Mouse (Mus musculus): ENCODE results near the gene Cym.

The Cym gene

GRCm38 (mm10) chr3:107221608-107222007, at the start of gene Cym:
Cym (minus strand) TSS chr3:107221732.
- in situ Hi-C loops (cut with MboI, MseI) = no loop called here

DNA sequence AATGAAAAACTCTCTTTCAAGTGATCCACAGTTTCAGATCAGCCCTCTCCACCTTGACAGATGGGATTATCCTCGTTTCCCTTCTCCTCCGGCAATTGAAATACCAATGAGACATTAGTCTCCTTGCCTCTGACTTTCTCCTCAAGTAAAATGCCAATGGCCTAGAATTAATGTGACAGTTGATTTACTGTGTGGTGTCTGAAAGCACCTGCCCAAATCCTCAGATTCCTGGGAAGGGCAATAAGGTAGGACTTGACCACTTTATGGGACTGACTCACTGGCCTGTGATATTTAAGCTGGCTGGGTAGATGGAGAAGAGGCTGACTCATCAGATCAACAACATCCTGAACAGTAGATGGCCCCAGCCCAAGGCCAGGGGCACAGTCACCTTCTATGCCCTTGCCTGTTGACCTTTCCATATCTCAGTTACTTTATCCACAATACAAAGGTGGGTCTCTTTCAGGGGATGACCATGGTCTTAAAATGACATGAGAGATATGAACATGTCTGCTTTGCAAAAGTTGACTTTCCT, 45.3 kb upstream of the Cym start:
- in situ Hi-C loops (cut with MboI, MseI) = no loop called here

DNA sequence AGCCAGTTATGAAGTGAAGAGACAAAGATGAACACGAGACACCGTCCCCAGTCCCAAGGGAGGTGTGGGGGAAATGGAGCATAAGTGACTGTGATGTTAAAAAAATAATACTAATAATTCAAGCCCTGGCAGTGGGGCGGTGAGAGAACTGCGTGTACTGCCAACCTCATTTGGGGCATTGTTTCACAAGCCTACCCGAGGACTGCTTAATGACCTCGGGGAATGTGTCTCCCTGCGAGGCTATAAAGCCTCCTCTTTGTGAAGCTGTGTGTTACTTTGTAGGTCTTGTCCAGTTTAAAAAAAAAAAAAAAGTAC, 40.3 kb upstream of the Cym start:
- in situ Hi-C loops (cut with MboI, MseI) = no loop called here

DNA sequence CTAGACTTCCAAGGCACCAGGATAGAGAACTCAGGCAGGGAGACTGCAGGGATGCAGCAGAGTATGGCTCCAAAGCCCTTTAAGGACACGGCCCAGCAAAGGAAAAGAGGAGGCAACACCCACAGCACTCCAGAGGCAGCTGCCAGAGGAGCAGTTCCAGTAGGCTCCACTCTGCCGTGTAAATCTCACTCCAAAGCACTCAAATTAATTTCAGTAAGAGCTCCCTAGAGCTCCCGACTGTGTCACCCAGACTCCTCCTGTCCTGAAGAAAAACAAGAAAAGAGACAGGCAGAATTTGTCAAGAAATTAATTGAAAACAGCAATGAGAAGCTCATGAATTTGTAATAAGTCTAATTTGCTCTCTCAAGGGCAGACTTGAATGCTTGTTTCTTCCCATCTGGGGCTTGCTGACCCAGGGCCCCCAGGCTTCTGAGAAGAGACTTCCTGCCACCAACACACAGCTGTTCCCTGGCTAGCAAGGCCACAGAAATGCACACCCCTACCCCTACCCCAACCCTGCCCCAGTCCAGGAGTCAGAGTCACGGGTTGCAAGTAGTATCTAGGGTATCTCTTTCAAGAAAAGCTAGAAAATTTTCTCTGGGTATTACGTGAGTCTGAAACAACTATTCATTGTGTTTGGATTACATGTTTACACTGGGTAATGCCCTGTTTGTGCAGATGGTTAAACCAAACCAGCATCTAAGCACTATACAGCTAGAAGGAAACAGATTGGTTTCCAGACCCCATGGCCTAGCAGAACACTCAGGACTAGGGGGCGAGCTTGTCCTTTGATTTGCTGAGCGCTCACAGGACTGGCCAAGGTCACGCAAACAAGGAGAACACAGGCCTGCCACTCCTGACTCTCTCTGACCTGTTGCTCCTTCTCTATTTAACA, 39.7 kb upstream of the Cym start:
- in situ Hi-C loops (cut with MboI, MseI) = no loop called here

GRCm38 (mm10) chr3:107257924-107258323, 36.4 kb upstream of the Cym start:
- in situ Hi-C loops (cut with MboI, MseI) = no loop called here

GRCm38 (mm10) chr3:107256724-107257123, 35.2 kb upstream of the Cym start:
- in situ Hi-C loops (cut with MboI, MseI) = no loop called here

DNA sequence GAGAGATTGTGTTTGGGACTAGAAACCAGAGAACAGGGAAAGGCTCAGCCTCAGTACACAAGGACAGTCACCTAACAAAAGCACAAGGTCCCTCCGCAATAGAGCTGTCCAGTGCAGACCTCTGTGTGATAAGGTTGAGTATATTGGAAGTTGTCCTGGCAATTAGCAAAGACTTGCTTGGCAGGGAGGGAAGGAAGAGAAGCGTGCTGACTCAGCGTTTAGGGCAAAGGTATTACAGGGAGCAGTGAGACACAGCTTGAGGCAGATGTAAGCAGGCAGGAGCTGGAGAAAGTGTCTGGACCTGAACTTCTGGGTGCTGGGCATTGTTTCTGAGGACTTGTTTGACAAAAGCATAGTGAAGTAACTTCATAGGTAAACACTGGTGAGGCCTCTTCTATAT, 34.5 kb upstream of the Cym start:
- in situ Hi-C loops (cut with MboI, MseI) = no loop called here

GRCm38 (mm10) chr3:107253925-107254324, 32.4 kb upstream of the Cym start:
- in situ Hi-C loops (cut with MboI, MseI) = no loop called here

- in situ Hi-C loops (cut with MboI, MseI) = no loop called here
Measured at GRCm38 (mm10) chr3:107252035-107252434, 30.5 kb upstream of the Cym start.

- in situ Hi-C loops (cut with MboI, MseI) = no loop called here
Measured at GRCm38 (mm10) chr3:107250320-107250719, 28.8 kb upstream of the Cym start.

- in situ Hi-C loops (cut with MboI, MseI) = no loop called here
Measured at GRCm38 (mm10) chr3:107249042-107249441, 27.5 kb upstream of the Cym start.

DNA sequence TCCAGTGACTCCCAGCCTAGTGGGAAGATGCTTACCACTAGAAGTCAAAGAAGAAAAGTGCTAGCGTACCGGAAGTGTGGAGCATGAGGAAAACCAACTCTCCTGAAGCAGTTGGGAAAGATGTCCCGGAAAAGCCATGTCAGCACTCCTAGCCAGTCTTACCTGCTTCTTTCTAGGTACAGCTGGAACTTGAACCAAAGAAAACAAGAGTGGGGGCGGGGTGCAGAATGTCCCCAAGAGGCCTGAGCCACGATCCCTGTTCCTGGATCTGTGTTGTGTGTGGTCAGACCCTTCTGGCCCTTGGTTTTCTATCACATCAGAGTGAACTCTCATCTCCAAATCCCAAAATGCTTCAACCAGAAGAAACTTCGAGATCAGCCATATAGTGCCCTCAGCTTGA, 25.3 kb upstream of the Cym start:
- in situ Hi-C loops (cut with MboI, MseI) = no loop called here

DNA sequence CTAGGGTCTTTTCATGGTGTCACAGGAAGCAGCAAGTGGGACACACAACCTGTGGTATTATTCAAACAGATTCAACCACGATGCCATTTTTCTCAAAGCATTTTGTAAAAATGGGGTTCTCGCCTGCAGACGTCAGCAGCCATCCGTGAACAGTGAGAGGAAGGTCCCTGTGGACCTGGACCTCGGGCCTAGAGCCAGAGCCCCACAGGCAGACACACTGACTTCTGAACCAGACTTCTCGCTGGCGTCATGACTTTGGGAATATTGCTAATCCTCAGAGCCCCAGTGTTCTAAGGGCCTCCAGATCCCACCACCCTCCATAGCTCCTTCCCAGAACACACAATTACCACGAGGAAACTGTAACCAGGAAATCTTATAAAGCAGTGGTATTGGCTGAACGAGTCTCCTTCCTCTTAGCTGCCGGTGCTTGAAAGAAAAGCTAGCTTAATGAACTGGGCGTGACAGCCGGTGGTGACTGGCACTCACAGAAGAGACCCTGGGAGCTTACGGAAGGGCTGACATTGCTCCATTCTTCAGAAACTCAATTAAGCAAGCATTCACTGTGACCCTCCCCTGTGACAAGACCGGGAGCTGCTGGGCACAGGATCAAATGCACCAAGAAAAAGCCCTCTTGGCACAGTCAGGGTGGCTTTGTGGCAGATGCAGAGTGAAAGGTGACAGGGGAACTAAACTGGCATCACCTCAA, 20.0 kb upstream of the Cym start:
- in situ Hi-C loops (cut with MboI, MseI) = no loop called here

DNA sequence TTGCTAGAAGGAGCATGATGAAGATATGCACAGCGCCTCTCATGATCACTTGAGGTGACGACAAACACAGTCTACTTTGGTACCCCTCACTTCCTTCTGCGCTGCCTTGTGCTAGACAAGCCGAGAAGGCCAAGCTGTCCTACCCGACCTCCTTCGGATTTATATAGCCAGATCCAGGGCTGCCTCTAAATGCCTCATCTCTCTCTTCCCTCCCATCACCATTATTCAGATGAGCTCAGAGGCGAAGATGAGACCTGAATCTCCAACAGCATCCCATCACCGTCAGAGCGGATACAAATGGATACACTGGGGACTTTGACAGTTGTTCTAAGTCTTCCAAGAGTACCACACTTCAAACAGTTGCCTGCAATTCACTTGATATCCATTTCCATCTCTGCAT, 18.1 kb upstream of the Cym start, which contains the start of gene Prok1:
TSS of gene Prok1 (minus strand) at position 101 of the 400 bp plus-strand sequence.
- in situ Hi-C loops (cut with MboI, MseI) = loop anchor here (5.0 to 10.0 kb wide), 3 partner anchors 228 to 325 kb away; no protein-coding TSS in a partner anchor

DNA sequence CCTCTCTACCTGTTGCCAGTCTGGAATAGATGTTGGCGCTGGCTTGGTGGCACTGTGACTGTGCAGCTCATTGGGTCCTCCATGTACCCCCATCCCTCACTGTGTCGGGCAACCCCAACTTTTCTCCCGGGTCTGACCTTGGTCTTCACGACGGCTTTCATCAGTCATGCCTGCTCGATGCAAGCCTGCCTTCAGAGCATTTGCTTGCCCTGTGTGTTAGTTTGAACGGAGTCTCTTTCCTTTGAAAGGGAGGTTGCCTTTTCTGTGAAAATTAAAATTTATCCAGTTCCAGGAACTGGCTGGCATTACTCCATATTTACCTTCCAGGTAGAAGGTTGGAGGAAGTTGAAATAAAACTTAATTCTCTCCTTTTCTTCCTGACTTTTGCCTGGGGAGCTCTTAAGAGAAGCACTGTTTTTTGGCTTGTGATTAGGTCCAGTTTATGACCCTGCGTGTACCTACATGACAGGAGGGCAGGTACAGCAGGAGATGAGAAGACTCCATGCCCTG, 17.0 kb upstream of the Cym start:
- in situ Hi-C loops (cut with MboI, MseI) = loop anchor here (5.0 to 10.0 kb wide), 3 partner anchors 229 to 326 kb away; no protein-coding TSS in a partner anchor

DNA sequence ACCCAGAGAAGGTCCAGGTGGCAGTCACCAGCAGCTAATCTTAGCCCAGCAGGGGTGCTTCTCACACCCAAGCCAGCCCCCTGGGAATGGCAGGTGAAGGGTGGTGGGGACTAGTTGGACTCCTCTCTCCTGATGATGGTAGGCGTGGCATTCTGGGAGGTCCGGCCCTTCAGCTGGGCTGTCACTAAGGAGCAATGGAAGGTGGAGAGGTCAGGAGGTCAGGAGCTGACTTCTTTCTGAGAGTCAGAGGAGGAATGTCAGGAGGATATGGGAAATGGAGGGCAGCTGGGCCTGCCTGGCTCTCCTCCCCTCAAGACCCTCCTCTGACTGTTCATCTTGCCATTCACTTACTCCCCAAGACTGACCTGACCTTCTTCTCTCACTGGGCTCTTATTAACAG, 16.5 kb upstream of the Cym start:
- in situ Hi-C loops (cut with MboI, MseI) = loop anchor here (5.0 to 10.0 kb wide), 3 partner anchors 229 to 327 kb away; no protein-coding TSS in a partner anchor

GRCm38 (mm10) chr3:107233945-107234344, 12.4 kb upstream of the Cym start:
- in situ Hi-C loops (cut with MboI, MseI) = loop anchor here (5.0 to 10.0 kb wide), 2 partner anchors 331 to 343 kb away; no protein-coding TSS in a partner anchor

- in situ Hi-C loops (cut with MboI, MseI) = loop anchor here (5.0 to 10.0 kb wide), 2 partner anchors 331 to 344 kb away; no protein-coding TSS in a partner anchor
Measured at GRCm38 (mm10) chr3:107233351-107233813, 11.8 kb upstream of the Cym start.

DNA sequence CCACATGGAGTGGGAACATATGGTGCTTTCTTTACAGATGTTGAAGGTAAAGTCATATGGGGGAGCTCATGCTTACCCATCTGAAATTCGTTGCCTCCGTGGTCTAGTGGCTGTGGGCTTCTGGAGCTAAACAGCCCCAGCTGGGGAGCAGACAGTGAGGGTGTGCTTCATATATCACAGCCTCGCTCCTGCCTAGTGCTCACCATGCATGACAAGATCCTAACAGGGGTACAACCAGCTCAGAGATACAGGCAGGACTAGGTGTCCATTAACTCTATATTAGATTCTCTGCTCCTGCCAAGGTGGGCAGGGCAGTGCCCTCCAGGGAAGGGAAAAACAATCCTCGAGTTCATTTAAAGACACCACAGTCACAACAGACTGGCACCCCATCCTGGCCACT, 9.7 kb upstream of the Cym start:
- in situ Hi-C loops (cut with MboI, MseI) = loop anchor here (5.0 to 10.0 kb wide), 2 partner anchors 334 to 346 kb away; no protein-coding TSS in a partner anchor

DNA sequence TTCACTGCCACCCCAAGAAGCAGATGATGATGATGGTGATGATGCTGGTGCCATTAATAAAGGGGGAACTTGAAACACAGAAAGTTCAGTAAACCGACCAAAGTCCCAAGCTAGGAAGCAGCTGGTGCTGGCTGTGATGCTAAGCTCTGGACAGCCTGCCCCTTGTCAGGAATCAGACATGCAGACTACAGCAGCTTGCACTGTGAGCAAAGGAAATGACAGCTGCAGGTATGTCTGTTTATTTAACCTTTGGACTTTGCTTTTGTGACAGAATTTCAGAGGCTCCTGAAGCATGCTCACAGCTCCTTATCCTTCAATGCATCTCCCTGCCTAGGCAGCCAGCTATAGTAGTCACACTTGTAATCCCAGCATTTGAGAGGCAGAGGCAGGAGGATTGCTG, 9.0 kb upstream of the Cym start, which contains the start of gene A630076J17Rik:
TSS of gene A630076J17Rik (plus strand) at position 88 of the 400 bp plus-strand sequence.
- in situ Hi-C loops (cut with MboI, MseI) = loop anchor here (5.0 to 10.0 kb wide), 2 partner anchors 334 to 347 kb away; no protein-coding TSS in a partner anchor

DNA sequence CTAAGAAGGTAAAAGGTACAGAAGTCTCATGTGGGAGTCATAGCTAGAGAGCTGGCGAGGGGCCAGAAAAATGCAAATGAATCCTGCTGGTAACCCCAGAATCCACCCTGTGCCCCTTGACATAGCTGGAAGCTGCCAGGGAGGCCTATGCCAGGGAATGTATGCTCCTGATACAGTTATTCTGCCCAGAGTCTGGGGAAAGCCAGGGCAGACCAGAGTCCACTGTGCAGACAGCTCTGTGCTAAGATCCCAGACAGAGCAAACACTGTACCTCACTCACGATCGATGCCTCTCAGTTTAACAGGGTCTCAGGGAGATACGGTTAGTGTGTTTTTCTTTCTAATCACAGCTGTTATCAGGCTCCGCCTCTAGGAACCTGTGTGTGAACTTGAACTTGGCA, 8.3 kb upstream of the Cym start:
- in situ Hi-C loops (cut with MboI, MseI) = loop anchor here (5.0 to 10.0 kb wide), 2 partner anchors 335 to 347 kb away; no protein-coding TSS in a partner anchor
